Mouse (Mus musculus) left cerebral cortex, postnatal 25 days (tissue): ENCODE measurements at regions not wholly inside any gene's neighbourhood (a gene's known extent, or its start where the extent isn't known, plus 50 kb on each side); places are given as distances from the start of the nearest gene placed in this dataset.
"Not testable (repeated sequence)": the region's sequence is repeated elsewhere in the genome, so short reads cannot be mapped to it uniquely, and the experiment has no call there.

Experiments
- DNase-seq, 2 experiments: peaks; one replicate each; pipeline ENCODE4 v3.0.0; 2022; ENCODE audit warnings: low spot score in 2 of 2, mixed read lengths in 1 of 2
- intact Hi-C: fragments of 180-260 bp; cut with DNase I; formaldehyde crosslinking; loops from one replicate; pipeline ENCODE4 v1.15.1; 2025

- intact Hi-C loops, DNase-seq: not testable (repeated sequence)
Observed at GRCm38 (mm10) chr5:76081379-76081778, 58.7 kb upstream of the Srd5a3 start.

- intact Hi-C loops, result no loop called here
- DNase-seq, result no peak
Observed at GRCm38 (mm10) chr5:76080429-76080828, 59.6 kb upstream of the Srd5a3 start.

- intact Hi-C loops, result no loop called here
- no peak for DNase-seq
Observed at GRCm38 (mm10) chr5:76079204-76080025, 60.7 kb upstream of the Srd5a3 start.

- intact Hi-C loops, result no loop called here
- no peak for DNase-seq
Observed at GRCm38 (mm10) chr5:76078485-76078884, 61.6 kb upstream of the Srd5a3 start.

GRCm38 (mm10) chr5:76076283-76076682, 63.8 kb upstream of the Srd5a3 start:
- intact Hi-C loops, result no loop called here
- no peak for DNase-seq

GRCm38 (mm10) chr5:76075401-76075800, 64.7 kb upstream of the Srd5a3 start:
- intact Hi-C loops, result no loop called here
- no peak for DNase-seq

- DNase-seq, result no peak
- intact Hi-C loops, result no loop called here
Observed at GRCm38 (mm10) chr5:76067881-76068280, 72.2 kb upstream of the Srd5a3 start.

- intact Hi-C loops, result no loop called here
- no peak for DNase-seq
Observed at GRCm38 (mm10) chr5:76067231-76067630, 72.8 kb upstream of the Srd5a3 start.

GRCm38 (mm10) chr5:76065789-76066188, 74.3 kb upstream of the Srd5a3 start:
- intact Hi-C loops, result no loop called here
- DNase-seq, result no peak

- no peak for DNase-seq
- intact Hi-C loops, result no loop called here
Observed at GRCm38 (mm10) chr5:76065227-76065626, 74.8 kb upstream of the Srd5a3 start.

- intact Hi-C loops, result no loop called here
Observed at GRCm38 (mm10) chr5:76064686-76065085, 75.4 kb upstream of the Srd5a3 start.

GRCm38 (mm10) chr5:76063473-76063872, 76.6 kb upstream of the Srd5a3 start:
- DNase-seq, result no peak
- intact Hi-C loops, result no loop called here

More at GRCm38 (mm10) chr5:76064686-76065085, 75.4 kb upstream of the Srd5a3 start:
- no peak for DNase-seq

- no peak for DNase-seq
- intact Hi-C loops, result no loop called here
Observed at GRCm38 (mm10) chr5:76058011-76058410, 79.8 kb upstream of the Kdr start.

- intact Hi-C loops, result no loop called here
Observed at GRCm38 (mm10) chr5:76055849-76056248, 77.6 kb upstream of the Kdr start.

GRCm38 (mm10) chr5:76052782-76053181, 74.5 kb upstream of the Kdr start:
- no peak for DNase-seq
- intact Hi-C loops, result no loop called here

More at GRCm38 (mm10) chr5:76055849-76056248, 77.6 kb upstream of the Kdr start:
- no peak for DNase-seq

GRCm38 (mm10) chr5:76051658-76052057, 73.4 kb upstream of the Kdr start:
- DNase-seq, result no peak
- intact Hi-C loops, result no loop called here

GRCm38 (mm10) chr5:76048103-76048874, 70.0 kb upstream of the Kdr start:
- no peak for DNase-seq
- intact Hi-C loops, result no loop called here

GRCm38 (mm10) chr5:76043521-76044510, 65.6 kb upstream of the Kdr start:
- intact Hi-C loops, result no loop called here
- DNase-seq, result no peak

- peak in 1 of 2 experiments; percentile 5 for DNase-seq
- intact Hi-C loops, result no loop called here
Observed at GRCm38 (mm10) chr5:76040454-76041203, 62.4 kb upstream of the Kdr start.
